Mouse (Mus musculus) fat pad, adult 2 months (tissue): Measurements from ENCODE around the gene Ufd1.

Experiments used
- DNase-seq: peaks from one replicate; pipeline ENCODE4 v3.0.0-alpha.2; 2011; ENCODE audit warnings: low read depth, low spot score; ENCODE audit errors: extremely low read depth

The Ufd1 gene

GRCm38 (mm10) chr16:18811468-18812384 lies at the start of gene Ufd1, which contains the start of gene Cdc45:
Ufd1 (plus strand) TSS chr16:18811779.
Cdc45 (minus strand) TSS chr16:18811987.
- DNase-seq, result peak; percentile 56

- no peak for DNase-seq
Measured at GRCm38 (mm10) chr16:18762960-18763359, 48.6 kb upstream of the Ufd1 start.

- no peak for DNase-seq
Measured at GRCm38 (mm10) chr16:18766390-18766789, 45.2 kb upstream of the Ufd1 start.

- no peak for DNase-seq
Measured at GRCm38 (mm10) chr16:18769501-18769900, 42.1 kb upstream of the Ufd1 start.

- no peak for DNase-seq
Measured at GRCm38 (mm10) chr16:18773936-18774335, 37.6 kb upstream of the Ufd1 start.

- no peak for DNase-seq
Measured at GRCm38 (mm10) chr16:18775621-18776555, 35.7 kb upstream of the Ufd1 start.

- no peak for DNase-seq
Measured at GRCm38 (mm10) chr16:18776556-18777100, 35.0 kb upstream of the Ufd1 start, which contains the start of gene Cldn5. Cldn5 (plus strand) TSS chr16:18776847.

- DNase-seq, result no peak
Measured at GRCm38 (mm10) chr16:18777101-18778080, 34.2 kb upstream of the Ufd1 start.

GRCm38 (mm10) chr16:18778461-18778860 lies 33.1 kb upstream of the Ufd1 start:
- no peak for DNase-seq

- no peak for DNase-seq
Measured at GRCm38 (mm10) chr16:18781810-18782209, 29.8 kb upstream of the Ufd1 start.

- no peak for DNase-seq
Measured at GRCm38 (mm10) chr16:18785025-18785424, 26.6 kb upstream of the Ufd1 start.

- DNase-seq, result no peak
Measured at GRCm38 (mm10) chr16:18785485-18785884, 26.1 kb upstream of the Ufd1 start.

- no peak for DNase-seq
Measured at GRCm38 (mm10) chr16:18786652-18787051, 24.9 kb upstream of the Ufd1 start.

GRCm38 (mm10) chr16:18788627-18789406 lies 22.8 kb upstream of the Ufd1 start:
- DNase-seq, result no peak

GRCm38 (mm10) chr16:18795223-18795899 lies 16.2 kb upstream of the Ufd1 start:
- DNase-seq, result no peak

GRCm38 (mm10) chr16:18796645-18797044 lies 14.9 kb upstream of the Ufd1 start:
- no peak for DNase-seq

GRCm38 (mm10) chr16:18798151-18798550 lies 13.4 kb upstream of the Ufd1 start:
- DNase-seq, result no peak

GRCm38 (mm10) chr16:18798841-18799240 lies 12.7 kb upstream of the Ufd1 start:
- DNase-seq, result no peak

GRCm38 (mm10) chr16:18805746-18806145 lies 5.8 kb upstream of the Ufd1 start:
- peak; percentile 99 for DNase-seq
